Mouse (Mus musculus): ENCODE data around the gene Gm10337. TPM values are rescaled to one million over a fixed set of nuclear protein-coding genes. Genes with fewer than 3 reads are reported as not detected.

Gene Gm10337
- polyA plus RNA-seq, 1 experiment from 2014 or later: not detected

GRCm38 (mm10) chr15:102552599-102552998 is 49.1 kb downstream of the Gm10337 start:
- Histone ChIP-seq H3K4me3 (no peak overlapping the region), H3K9me3 (replicated peaks) (no peaks in the 10 kb centered on the region), H3K4me1 (no peaks in the 10 kb centered on the region), H3K27ac (replicated peaks) (no peak overlapping the region), H3K27me3 (ENCODE audit: low read depth, poor library complexity, severe bottlenecking) (no peaks in the 10 kb centered on the region), H3K36me3 (peaks cover 73% of the 10 kb centered on the region)
- WGBS: 95% methylated on average over 5 of the region's 5 CpGs
- DNase-seq (ENCODE audit: low spot score): no peak

Other genes starting within 250 kb of the Gm10337 start
- gene Rarg, start 246.2 kb upstream of the Gm10337 start, polyA plus RNA-seq (2016; fragmentation: Nextera tagmentation; extraction: Ambion mirVana): 14.3 and 16.2 TPM in 2 replicates
- 0.35 and 0.41 TPM in 2 replicates for gene Gm9918, start 233.2 kb upstream of the Gm10337 start, polyA plus RNA-seq (2016; fragmentation: Nextera tagmentation; extraction: Ambion mirVana)
- 59.2 and 63.2 TPM in 2 replicates for gene Mfsd5, start 224.3 kb upstream of the Gm10337 start, polyA plus RNA-seq (2016; fragmentation: Nextera tagmentation; extraction: Ambion mirVana)
- 47.4 and 54.4 TPM in 2 replicates for gene Espl1, start 207.5 kb upstream of the Gm10337 start, polyA plus RNA-seq (2016; fragmentation: Nextera tagmentation; extraction: Ambion mirVana)
- 335 and 345 TPM in 2 replicates for gene Pfdn5, start 177.6 kb upstream of the Gm10337 start, polyA plus RNA-seq (2016; fragmentation: Nextera tagmentation; extraction: Ambion mirVana)
- 125 and 134 TPM in 2 replicates for gene Myg1, start 172.0 kb upstream of the Gm10337 start, polyA plus RNA-seq (2016; fragmentation: Nextera tagmentation; extraction: Ambion mirVana)
- gene Aaas, start 153.0 kb upstream of the Gm10337 start, polyA plus RNA-seq (2016; fragmentation: Nextera tagmentation; extraction: Ambion mirVana): 115 and 128 TPM in 2 replicates
- gene Sp7, start 136.5 kb upstream of the Gm10337 start, polyA plus RNA-seq (2016; fragmentation: Nextera tagmentation; extraction: Ambion mirVana): 0.59 and 0.66 TPM in 2 replicates
- 7.9 and 8.9 TPM in 2 replicates for gene Sp1, start 97.6 kb upstream of the Gm10337 start, polyA plus RNA-seq (2016; fragmentation: Nextera tagmentation; extraction: Ambion mirVana)
- 0.10 and 0.50 TPM in 2 replicates for gene Amhr2, start 58.4 kb upstream of the Gm10337 start, polyA plus RNA-seq (2016; fragmentation: Nextera tagmentation; extraction: Ambion mirVana)
- 75.7 and 82.3 TPM in 2 replicates for gene Prr13, start 44.7 kb upstream of the Gm10337 start, polyA plus RNA-seq (2016; fragmentation: Nextera tagmentation; extraction: Ambion mirVana)
- gene Pcbp2, start 33.2 kb upstream of the Gm10337 start, polyA plus RNA-seq (2016; fragmentation: Nextera tagmentation; extraction: Ambion mirVana): 194 and 201 TPM in 2 replicates
- 23.4 and 31.8 TPM in 2 replicates for gene Map3k12, start 13.3 kb downstream of the Gm10337 start, polyA plus RNA-seq (2016; fragmentation: Nextera tagmentation; extraction: Ambion mirVana)
- gene Tarbp2, start 14.5 kb downstream of the Gm10337 start, polyA plus RNA-seq (2016; fragmentation: Nextera tagmentation; extraction: Ambion mirVana): 133 and 143 TPM in 2 replicates
- gene Npff, start 21.2 kb downstream of the Gm10337 start, polyA plus RNA-seq (2016; fragmentation: Nextera tagmentation; extraction: Ambion mirVana): 2.0 and 2.9 TPM in 2 replicates
- not detected in 2 replicates for gene Gm28047, start 121.3 kb downstream of the Gm10337 start, polyA plus RNA-seq (2016; fragmentation: Nextera tagmentation; extraction: Ambion mirVana)
- 14.9 and 21.8 TPM in 2 replicates for gene Atf7, start 121.7 kb downstream of the Gm10337 start, polyA plus RNA-seq (2016; fragmentation: Nextera tagmentation; extraction: Ambion mirVana)
- 62.3 and 73.7 TPM in 2 replicates for gene Atp5g2, start 168.6 kb downstream of the Gm10337 start, polyA plus RNA-seq (2016; fragmentation: Nextera tagmentation; extraction: Ambion mirVana)
- gene Calcoco1, start 218.5 kb downstream of the Gm10337 start, polyA plus RNA-seq (2016; fragmentation: Nextera tagmentation; extraction: Ambion mirVana): 26.0 and 31.1 TPM in 2 replicates